Mouse (Mus musculus) bone marrow macrophage, adult 2 months (primary cell): ENCODE measurements around the gene Ola1.

Source experiments
- CTCF ChIP-seq: IDR thresholded peaks from 2 replicates; pipeline ENCODE4 v1.5.1; 2012; ENCODE audit warnings: low read depth, mild to moderate bottlenecking, low read length, moderate library complexity
- POLR2A ChIP-seq: IDR thresholded peaks from 2 replicates; pipeline ENCODE4 v1.6.1; 2012; ENCODE audit warnings: mild to moderate bottlenecking, low read depth, low read length, borderline replicate concordance

DNA sequence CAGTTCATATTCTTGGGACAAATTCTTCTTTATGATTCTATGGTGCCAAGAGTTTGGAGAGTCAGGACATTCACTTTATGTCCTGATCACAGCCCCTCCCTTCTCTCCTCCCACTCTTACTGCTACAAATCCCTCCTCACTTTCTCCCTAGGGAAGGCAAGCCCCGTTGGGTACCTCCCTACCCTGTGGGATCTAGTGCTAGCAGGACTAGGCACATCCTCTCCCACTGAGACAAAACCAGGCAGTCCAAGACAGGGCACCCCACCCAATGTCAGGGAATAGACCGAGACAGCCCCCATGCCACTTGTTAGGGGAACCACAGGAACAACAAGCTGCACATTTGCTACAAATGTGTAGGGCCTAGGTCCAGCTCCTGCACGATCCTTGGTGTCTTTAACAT, 131.1 kb downstream of the Ola1 start:
- TF ChIP-seq POLR2A (no peak), CTCF (no peak)
